ENCODE assay signal across 8 mouse cellular contexts in genomic region chr11:75795321-75795636, GRCm38 (mm10). TPM values are rescaled to one million over a fixed set of nuclear protein-coding genes. Genes with fewer than 3 reads are reported as not detected.
DNase-seq lines count a peak whose midpoint lies in the region; ATAC-seq and TF ChIP-seq lines count a peak whose summit lies in the region.

No protein-coding gene starts in this region.

- peak; percentile 42 for DNase-seq in kidney, postnatal 10 days
- no peak for DNase-seq in kidney, adult 8-10 months
- no peak for DNase-seq in layer of hippocampus, adult 11-12 months (ENCODE audit: low spot score)
- DNase-seq in urinary bladder, postnatal 36 days (ENCODE audit: low spot score in 2 of 2): no peak
- DNase-seq in natural killer cell, adult 2 months (ENCODE audit: low spot score in 2 of 2): no peak

- H3K9me3 ChIP-seq in embryonic facial prominence, embryonic 15.5 days (replicated peaks): no peaks in the 10 kb centered on the region
- no peaks in the 10 kb centered on the region for H3K9me3 ChIP-seq in hindbrain, embryonic 16.5 days (ENCODE audit: control insufficient read depth, low read length)

- no peak; the same call in 1 of the 2 replicates for ATAC-seq in embryonic facial prominence, embryonic 15.5 days (ENCODE audit: insufficient number of reproducible peaks, low FRiP score, low TSS enrichment, low read depth)
- ATAC-seq in hindbrain, embryonic 16.5 days: no peak

- no peak overlapping the region for H3ac ChIP-seq in myocyte (ENCODE audit: control insufficient read depth, insufficient read length)

- peak overlapping the region; percentile 47 for H3K9ac ChIP-seq in embryonic facial prominence, embryonic 15.5 days
- H3K9ac ChIP-seq in hindbrain, embryonic 16.5 days (ENCODE audit: low read depth, low read length): peak overlapping the region; percentile 62

- H3K79me2 ChIP-seq in myocyte (ENCODE audit: control insufficient read depth, insufficient read depth): no peaks in the 10 kb centered on the region

- H3K4me1 ChIP-seq in embryonic facial prominence, embryonic 15.5 days: peaks cover 24% of the 10 kb centered on the region
- peaks cover 7% of the 10 kb centered on the region; the same call in 1 of the 2 replicates for H3K4me1 ChIP-seq in hindbrain, embryonic 16.5 days (ENCODE audit: control insufficient read depth, insufficient read depth, low read depth, low read length)

- no peak overlapping the region for H3K27ac ChIP-seq in embryonic facial prominence, embryonic 15.5 days (replicated peaks)
- H3K27ac ChIP-seq in hindbrain, embryonic 16.5 days (ENCODE audit: low read depth, low read length): no peak overlapping the region

- TF ChIP-seq POLR2A in myocyte (IDR thresholded peaks at IDR 0.05; ENCODE audit: insufficient read length, low read depth): no peak

- H3K27me3 ChIP-seq in embryonic facial prominence, embryonic 15.5 days: peaks cover 21% of the 10 kb centered on the region
- peaks cover 15% of the 10 kb centered on the region for H3K27me3 ChIP-seq in hindbrain, embryonic 16.5 days (replicated peaks; ENCODE audit: control insufficient read depth, insufficient read depth, low read length)
- peaks cover 44% of the 10 kb centered on the region for H3K27me3 ChIP-seq in myocyte (ENCODE audit: control insufficient read depth, insufficient read depth, insufficient read length)

- H3K4me3 ChIP-seq in embryonic facial prominence, embryonic 15.5 days (replicated peaks): peak overlapping the region; percentile 57
- peak overlapping the region; percentile 51 for H3K4me3 ChIP-seq in hindbrain, embryonic 16.5 days (ENCODE audit: low read length)
- no peak overlapping the region for H3K4me3 ChIP-seq in myocyte

- no peaks in the 10 kb centered on the region for H3K36me3 ChIP-seq in embryonic facial prominence, embryonic 15.5 days
- no peaks in the 10 kb centered on the region for H3K36me3 ChIP-seq in hindbrain, embryonic 16.5 days (ENCODE audit: control insufficient read depth, insufficient read depth, low read length)
- no peaks in the 10 kb centered on the region for H3K36me3 ChIP-seq in myocyte (ENCODE audit: control insufficient read depth, insufficient read depth)

- WGBS in embryonic facial prominence, embryonic 15.5 days: under 1% methylated on average over 35 of the region's 42 CpGs
- under 1% methylated on average over 24 of the region's 42 CpGs for WGBS in hindbrain, embryonic 16.5 days

- peak overlapping the region; percentile 77 for H3K4me2 ChIP-seq in embryonic facial prominence, embryonic 15.5 days (replicated peaks)
- H3K4me2 ChIP-seq in hindbrain, embryonic 16.5 days (ENCODE audit: low read length): peak overlapping the region; percentile 58
- H3K4me2 ChIP-seq in myocyte (ENCODE audit: low read depth): peak overlapping the region; percentile 24

TF ChIP-seq in myocyte, 11 proteins besides CTCF, POLR2A, EP300 and RAD21:
- TF ChIP-seq E2F4 (IDR thresholded peaks at IDR 0.05; ENCODE audit: insufficient read depth) (no peak), USF1 (IDR thresholded peaks at IDR 0.05; ENCODE audit: low read depth) (no peak), TCF3 (IDR thresholded peaks at IDR 0.05; ENCODE audit: insufficient read length, low read depth) (no peak), MYOG (IDR thresholded peaks at IDR 0.05; ENCODE audit: control insufficient read depth in 1 of 3, insufficient read depth in 1 of 3, insufficient read length in 2 of 3, low read depth in 2 of 3) (no peak), POLR2AphosphoS2 (IDR thresholded peaks at IDR 0.05; ENCODE audit: insufficient read length, low read depth) (no peak), TCF12 (IDR thresholded peaks at IDR 0.05; ENCODE audit: insufficient read depth, poor library complexity, severe bottlenecking) (no peak), CEBPB (IDR thresholded peaks at IDR 0.05; ENCODE audit: insufficient read depth, poor library complexity, severe bottlenecking) (no peak), REST (IDR thresholded peaks at IDR 0.05; ENCODE audit: insufficient read depth, insufficient read length) (no peak), MYOD1 (IDR thresholded peaks at IDR 0.05; ENCODE audit: control insufficient read depth in 1 of 3, insufficient read length in 2 of 3, low read depth in 2 of 3) (no peak), SRF (IDR thresholded peaks at IDR 0.05; ENCODE audit: control insufficient read depth, insufficient read length, low read depth) (no peak), MAX (IDR thresholded peaks at IDR 0.05; ENCODE audit: low read depth) (no peak)

RNA-seq across cellular contexts. Expression of gene Doc2b, which starts 0.6 kb away (rescaled TPM):
- polyA plus RNA-seq in embryonic facial prominence, embryonic 15.5 days (2015; fragmentation: Nextera tagmentation; extraction: Ambion mirVana): 1.1 and 1.2 TPM in 2 replicates
- polyA plus RNA-seq in hindbrain, embryonic 16.5 days (2015; fragmentation: Nextera tagmentation; extraction: Ambion mirVana): 3.7 and 4.2 TPM in 2 replicates
- 0.10 TPM for polyA plus RNA-seq in myocyte (2012; fragmentation: generic; extraction: Trizol)

Comparison
In these comparisons a context has a peak if more than half of its experiments do, and no peak if none do; other contexts are left out.
1. H3K4me2 ChIP-seq: peak in every context shown above with its lines; median percentile 77 in embryonic facial prominence, embryonic 15.5 days; 58 in hindbrain, embryonic 16.5 days; 24 in myocyte.